Mouse (Mus musculus) thymus, adult 2 months (tissue): ENCODE measurements around the gene Trim41.

Source experiments
- CTCF ChIP-seq: fragments of 200-500 bp; IDR thresholded peaks from 2 replicates; pipeline ENCODE4 v1.5.1; 2012; ENCODE audit warnings: mild to moderate bottlenecking, control low read depth, low read length, moderate library complexity, borderline replicate concordance; ENCODE audit not compliant: control insufficient read depth, poor library complexity, insufficient read depth; ENCODE audit errors: extremely low read depth
- POLR2A ChIP-seq: fragments of 200-500 bp; IDR thresholded peaks from 2 replicates; pipeline ENCODE4 v1.6.1; 2012; ENCODE audit warnings: mild to moderate bottlenecking, low read length, control low read depth, moderate library complexity; ENCODE audit not compliant: control insufficient read depth, poor library complexity, insufficient read depth; ENCODE audit errors: extremely low read depth

GRCm38 (mm10) chr11:48775483-48775882, 41.7 kb downstream of the Trim41 start:
- no peak for TF ChIP-seq CTCF
- TF ChIP-seq POLR2A: no peak
